Mouse (Mus musculus): Measurements from ENCODE around the gene Mbl1. TPM values are rescaled to one million over a fixed set of nuclear protein-coding genes. Genes with fewer than 3 reads are reported as not detected.

Mbl1 gene
- polyA plus RNA-seq, 1 experiment: not detected

- 15% methylated on average over 4 of the region's 4 CpGs for WGBS
- Histone ChIP-seq H3K27ac (ENCODE audit: insufficient read depth, low read depth, low read length) (no peak overlapping the region), H3K4me3 (ENCODE audit: low read depth, low read length) (no peak overlapping the region), H3K27me3 (ENCODE audit: control insufficient read depth, insufficient read depth, low read length) (no peaks in the 10 kb centered on the region), H3K4me1 (ENCODE audit: control insufficient read depth, insufficient read depth, insufficient read length, low read length) (no peaks in the 10 kb centered on the region), H3K36me3 (ENCODE audit: control insufficient read depth, insufficient read depth, low read length) (no peaks in the 10 kb centered on the region)
- no peak for TF ChIP-seq CTCF (IDR thresholded peaks at IDR 0.05; ENCODE audit: extremely low read depth, insufficient read length, insufficient replicate concordance, low read depth, low read length)
- no peak for TF ChIP-seq POLR2A (IDR thresholded peaks at IDR 0.05; ENCODE audit: low read depth, low read length)
Observed at GRCm38 (mm10) chr14:41127997-41128396, 23.3 kb upstream of the Mbl1 start.

- TF ChIP-seq POLR2A (IDR thresholded peaks at IDR 0.05; ENCODE audit: low read depth, low read length) (no peak), CTCF (IDR thresholded peaks at IDR 0.05; ENCODE audit: extremely low read depth, insufficient read length, insufficient replicate concordance, low read depth, low read length) (no peak)
Observed at GRCm38 (mm10) chr14:41131540-41131939, 19.7 kb upstream of the Mbl1 start, which contains the start of gene Sftpa1. Gene Sftpa1, plus strand, starts transcription at chr14:41131782.

GRCm38 (mm10) chr14:41137006-41137405, 14.3 kb upstream of the Mbl1 start:
- H3K36me3 ChIP-seq (ENCODE audit: control insufficient read depth, insufficient read depth, low read length): no peaks in the 10 kb centered on the region
- no peak overlapping the region for H3K4me3 ChIP-seq (ENCODE audit: low read depth, low read length)
- no peak overlapping the region for H3K27ac ChIP-seq (ENCODE audit: insufficient read depth, low read depth, low read length)
- no peaks in the 10 kb centered on the region for H3K4me1 ChIP-seq (ENCODE audit: control insufficient read depth, insufficient read depth, insufficient read length, low read length)
- TF ChIP-seq CTCF (IDR thresholded peaks at IDR 0.05; ENCODE audit: extremely low read depth, insufficient read length, insufficient replicate concordance, low read depth, low read length): no peak
- TF ChIP-seq POLR2A (IDR thresholded peaks at IDR 0.05; ENCODE audit: low read depth, low read length): no peak
- H3K27me3 ChIP-seq (ENCODE audit: control insufficient read depth, insufficient read depth, low read length): no peaks in the 10 kb centered on the region

More at GRCm38 (mm10) chr14:41131540-41131939, 19.7 kb upstream of the Mbl1 start, which contains the start of gene Sftpa1:
- 74% methylated on average over 7 of the region's 7 CpGs for WGBS
- Histone ChIP-seq H3K27me3 (ENCODE audit: control insufficient read depth, insufficient read depth, low read length) (no peaks in the 10 kb centered on the region), H3K4me1 (ENCODE audit: control insufficient read depth, insufficient read depth, insufficient read length, low read length) (no peaks in the 10 kb centered on the region), H3K36me3 (ENCODE audit: control insufficient read depth, insufficient read depth, low read length) (no peaks in the 10 kb centered on the region), H3K27ac (ENCODE audit: insufficient read depth, low read depth, low read length) (no peak within 1 kb of the TSS), H3K4me3 (ENCODE audit: low read depth, low read length) (no peak within 1 kb of the TSS)

GRCm38 (mm10) chr14:41140686-41141085, 10.6 kb upstream of the Mbl1 start:
- Histone ChIP-seq H3K27ac (ENCODE audit: insufficient read depth, low read depth, low read length) (no peak overlapping the region), H3K27me3 (ENCODE audit: control insufficient read depth, insufficient read depth, low read length) (no peaks in the 10 kb centered on the region), H3K36me3 (ENCODE audit: control insufficient read depth, insufficient read depth, low read length) (no peaks in the 10 kb centered on the region), H3K4me1 (ENCODE audit: control insufficient read depth, insufficient read depth, insufficient read length, low read length) (no peaks in the 10 kb centered on the region), H3K4me3 (ENCODE audit: low read depth, low read length) (no peak overlapping the region)
- 84% methylated on average over 1 of the region's 1 CpGs for WGBS
- no peak for TF ChIP-seq CTCF (IDR thresholded peaks at IDR 0.05; ENCODE audit: extremely low read depth, insufficient read length, insufficient replicate concordance, low read depth, low read length)
- no peak for TF ChIP-seq POLR2A (IDR thresholded peaks at IDR 0.05; ENCODE audit: low read depth, low read length)

- H3K27me3 ChIP-seq (ENCODE audit: control insufficient read depth, insufficient read depth, low read length): no peaks in the 10 kb centered on the region
- no peak overlapping the region for H3K27ac ChIP-seq (ENCODE audit: insufficient read depth, low read depth, low read length)
- TF ChIP-seq POLR2A (IDR thresholded peaks at IDR 0.05; ENCODE audit: low read depth, low read length): no peak
- TF ChIP-seq CTCF (IDR thresholded peaks at IDR 0.05; ENCODE audit: extremely low read depth, insufficient read length, insufficient replicate concordance, low read depth, low read length): no peak
- no peak overlapping the region for H3K4me3 ChIP-seq (ENCODE audit: low read depth, low read length)
- no peaks in the 10 kb centered on the region for H3K4me1 ChIP-seq (ENCODE audit: control insufficient read depth, insufficient read depth, insufficient read length, low read length)
- H3K36me3 ChIP-seq (ENCODE audit: control insufficient read depth, insufficient read depth, low read length): no peaks in the 10 kb centered on the region
- 46% methylated on average over 6 of the region's 6 CpGs for WGBS
Observed at GRCm38 (mm10) chr14:41146035-41146434, 5.2 kb upstream of the Mbl1 start.

- 64% methylated on average over 3 of the region's 3 CpGs for WGBS
- Histone ChIP-seq H3K4me3 (ENCODE audit: low read depth, low read length) (no peak overlapping the region), H3K4me1 (ENCODE audit: control insufficient read depth, insufficient read depth, insufficient read length, low read length) (no peaks in the 10 kb centered on the region), H3K36me3 (ENCODE audit: control insufficient read depth, insufficient read depth, low read length) (no peaks in the 10 kb centered on the region), H3K27ac (ENCODE audit: insufficient read depth, low read depth, low read length) (no peak overlapping the region), H3K27me3 (ENCODE audit: control insufficient read depth, insufficient read depth, low read length) (no peaks in the 10 kb centered on the region)
- TF ChIP-seq POLR2A (IDR thresholded peaks at IDR 0.05; ENCODE audit: low read depth, low read length): no peak
- TF ChIP-seq CTCF (IDR thresholded peaks at IDR 0.05; ENCODE audit: extremely low read depth, insufficient read length, insufficient replicate concordance, low read depth, low read length): no peak
Observed at GRCm38 (mm10) chr14:41146922-41147321, 4.3 kb upstream of the Mbl1 start.

- H3K4me3 ChIP-seq (ENCODE audit: low read depth, low read length): no peak overlapping the region
- TF ChIP-seq POLR2A (IDR thresholded peaks at IDR 0.05; ENCODE audit: low read depth, low read length) (no peak), CTCF (IDR thresholded peaks at IDR 0.05; ENCODE audit: extremely low read depth, insufficient read length, insufficient replicate concordance, low read depth, low read length) (no peak)
- WGBS: 61% methylated on average over 2 of the region's 2 CpGs
Observed at GRCm38 (mm10) chr14:41147356-41147755, 3.9 kb upstream of the Mbl1 start.

More at GRCm38 (mm10) chr14:41147356-41147755, 3.9 kb upstream of the Mbl1 start:
- Histone ChIP-seq H3K27me3 (ENCODE audit: control insufficient read depth, insufficient read depth, low read length) (no peaks in the 10 kb centered on the region), H3K36me3 (ENCODE audit: control insufficient read depth, insufficient read depth, low read length) (no peaks in the 10 kb centered on the region), H3K27ac (ENCODE audit: insufficient read depth, low read depth, low read length) (no peak overlapping the region), H3K4me1 (ENCODE audit: control insufficient read depth, insufficient read depth, insufficient read length, low read length) (no peaks in the 10 kb centered on the region)
